Mouse (Mus musculus) megakaryocyte-erythroid progenitor cell, adult 5 weeks (primary cell): ENCODE data around the gene Ccdc144b. TPM values are rescaled to one million over a fixed set of nuclear protein-coding genes. Genes with fewer than 3 reads are reported as not detected.

ENCODE experiments used
- polyA plus RNA-seq: library from polyadenylated mRNA; stranded (reverse); fragments of >175 nt; gene quantifications from 2 replicates; pipeline ENCODE4 v1.2.3, GENCODE M21; 2012

Gene Ccdc144b
- polyA plus RNA-seq: 0.01 TPM in 1 of 2 replicates, not detected in the other

DNA sequence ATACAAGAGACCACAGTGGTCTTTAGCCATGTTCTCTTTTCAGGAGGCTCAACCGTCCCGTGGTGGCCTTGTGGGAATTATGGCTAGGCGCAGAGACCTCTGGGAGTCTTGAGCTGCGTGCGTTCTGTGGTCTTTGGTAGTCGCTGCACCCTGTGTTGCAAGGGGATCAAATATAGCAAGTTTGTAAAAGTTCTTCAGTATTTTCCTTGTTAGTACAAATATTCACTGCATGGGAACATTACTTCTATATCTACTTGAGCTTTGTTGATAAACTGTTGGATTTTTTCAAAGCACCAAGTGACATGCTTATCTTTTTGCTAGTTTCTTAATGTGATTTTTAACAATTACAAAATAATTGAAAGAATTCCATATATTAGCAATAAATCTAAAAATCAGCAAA lies at the start of gene Ccdc144b:
Ccdc144b (minus strand) TSS at position 101 of the 400 bp plus-strand sequence.

DNA sequence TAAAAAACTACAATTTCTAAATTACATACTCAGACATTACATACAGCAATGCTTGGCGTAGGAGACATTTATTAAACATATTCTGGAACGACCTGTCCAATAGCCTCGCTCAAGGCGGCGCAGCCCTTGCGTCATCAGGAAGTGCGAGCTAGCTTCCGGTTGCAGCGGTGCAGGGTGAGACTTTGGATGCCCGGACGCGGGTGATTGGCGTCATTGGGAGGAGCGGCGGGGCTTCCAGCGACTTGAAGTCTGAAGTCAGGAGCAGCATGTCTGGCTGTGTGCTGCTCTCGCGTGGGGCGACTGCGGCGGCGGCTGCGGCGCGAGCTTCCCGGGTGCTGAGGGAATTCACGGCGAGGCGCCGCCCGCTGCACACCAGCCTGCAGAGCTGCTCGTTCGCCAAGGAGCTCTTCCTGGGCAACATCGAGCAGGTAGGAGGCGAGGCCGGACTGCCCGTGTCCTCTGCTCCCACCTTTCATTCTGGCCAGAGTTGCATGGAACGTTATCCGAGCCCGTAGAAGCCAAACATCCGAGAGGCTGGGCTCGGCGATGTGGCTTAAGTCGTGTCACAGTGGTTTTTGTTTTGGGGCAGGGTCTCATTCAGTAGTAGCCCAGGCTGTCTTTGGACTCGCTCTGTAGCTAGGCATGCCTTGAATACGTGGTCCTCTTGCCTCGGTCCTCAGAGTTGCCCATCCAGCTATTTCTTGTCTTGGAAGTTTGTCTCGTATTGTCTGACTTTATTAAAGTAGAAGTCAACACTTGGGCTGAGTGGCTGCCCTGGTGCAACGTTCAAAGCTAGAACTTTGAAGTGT lies 12.7 kb upstream of the Ccdc144b start, which contains the start of gene Acad9:
Acad9 (plus strand) TSS at position 137 of the 809 bp plus-strand sequence.

DNA sequence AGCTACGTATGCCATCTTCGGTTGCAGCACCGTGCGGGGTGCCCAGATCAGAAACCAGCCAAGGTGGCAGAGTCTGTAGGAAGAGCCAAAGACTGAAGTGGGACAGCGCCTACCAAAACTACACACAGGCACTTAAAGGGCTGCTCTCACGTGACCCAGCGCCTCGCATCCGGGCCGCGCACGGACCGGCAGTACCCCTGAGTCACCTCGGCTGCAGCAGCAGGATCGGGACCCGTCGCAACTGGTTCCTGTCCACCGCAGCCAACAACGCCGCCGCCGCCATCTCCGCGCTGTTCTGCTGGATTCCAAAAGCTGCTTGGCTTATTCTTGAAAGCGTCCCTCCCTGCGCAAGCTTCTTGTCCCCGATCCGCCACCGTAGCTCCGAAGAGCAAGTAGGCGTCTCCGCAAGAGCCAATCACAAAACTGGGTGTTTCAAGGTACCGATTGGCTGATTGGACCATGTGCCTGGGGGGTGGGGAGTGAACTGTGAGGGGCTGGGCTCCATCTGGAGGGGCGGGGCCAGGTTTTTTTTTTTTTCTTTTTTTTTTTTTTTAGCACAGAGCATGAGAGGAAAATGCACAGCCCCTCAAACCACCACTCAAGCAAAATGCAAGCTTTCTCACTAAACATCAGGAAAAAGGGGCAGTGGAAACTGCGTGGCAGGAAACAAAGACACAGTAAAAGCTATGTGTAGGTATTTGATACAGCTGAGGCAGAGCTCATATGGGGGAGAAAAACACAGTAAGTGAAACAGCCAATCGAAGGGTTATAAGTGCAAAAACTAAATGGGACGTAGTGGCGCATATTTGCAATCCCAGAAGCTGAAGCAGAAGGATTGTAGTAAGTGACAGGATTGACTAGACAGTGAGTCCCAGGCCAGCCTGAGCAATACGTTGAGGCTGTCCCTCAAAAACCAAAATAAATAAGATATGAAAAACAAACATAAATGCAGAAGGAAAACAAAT lies 52.8 kb downstream of the Ccdc144b start, which contains the start of gene Mccc1:
Mccc1 (minus strand) TSS at position 404 of the 965 bp plus-strand sequence.

Other genes starting within 250 kb of the Ccdc144b start
- gene Dcun1d1, start 116.1 kb downstream of the Ccdc144b start, polyA plus RNA-seq: 6.9 and 12.5 TPM in 2 replicates
- gene Mccc1, start 52.9 kb downstream of the Ccdc144b start, polyA plus RNA-seq: 2.5 and 2.8 TPM in 2 replicates
- gene Acad9, start 12.4 kb upstream of the Ccdc144b start, polyA plus RNA-seq: 11.9 and 15.0 TPM in 2 replicates
- 0.19 and 0.54 TPM in 2 replicates for gene D3Ertd254e, start 97.5 kb upstream of the Ccdc144b start, polyA plus RNA-seq
- not detected in 2 replicates for gene Qrfpr, start 168.8 kb upstream of the Ccdc144b start, polyA plus RNA-seq